Mouse (Mus musculus) gastrocnemius, adult 8-10 months (tissue): ENCODE data around the gene Anpep. TPM values are rescaled to one million over a fixed set of nuclear protein-coding genes. Genes with fewer than 3 reads are reported as not detected.
A peak's percentile ranks its signal among the peaks of the same experiment; 100 is the strongest.

Experiments used
- DNase-seq, 2 experiments: peaks; one replicate each; pipeline ENCODE4 v3.0.0; 2022; ENCODE audit warnings: low spot score in 2 of 2
- total RNA-seq, 4 experiments: library from RNA; stranded (reverse); gene quantifications; 2 replicates each; pipeline ENCODE4 v1.2.4; 2022

Gene Anpep
- 1 to 10 TPM; 2.8 to 5.8 (median 3.5) TPM for total RNA-seq

GRCm38 (mm10) chr7:79860811-79861210, at the start of gene Anpep:
Gene Anpep (minus strand): TSS chr7:79861059.
- no peak for DNase-seq

DNA sequence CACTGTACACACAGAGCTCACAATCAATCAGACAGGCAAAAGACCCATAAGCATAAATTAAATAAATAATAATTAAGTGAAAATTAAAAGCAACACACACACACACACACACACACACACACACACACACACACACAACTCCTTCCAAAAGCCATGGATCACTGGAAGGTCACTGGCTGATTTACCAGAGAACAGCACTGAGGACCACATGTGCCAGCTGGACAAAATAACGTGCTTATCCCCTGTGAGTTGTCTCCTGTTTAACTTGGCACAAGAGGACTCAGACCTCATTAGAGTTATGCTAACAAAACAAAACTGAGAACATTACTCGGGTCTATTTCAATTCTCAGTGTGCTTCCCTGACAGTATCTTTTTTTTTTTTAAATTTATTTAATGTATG, 46.5 kb upstream of the Anpep start:
- DNase-seq: peak; percentile 6 to 26

GRCm38 (mm10) chr7:79906914-79907313, 46.1 kb upstream of the Anpep start:
- no peak for DNase-seq

DNA sequence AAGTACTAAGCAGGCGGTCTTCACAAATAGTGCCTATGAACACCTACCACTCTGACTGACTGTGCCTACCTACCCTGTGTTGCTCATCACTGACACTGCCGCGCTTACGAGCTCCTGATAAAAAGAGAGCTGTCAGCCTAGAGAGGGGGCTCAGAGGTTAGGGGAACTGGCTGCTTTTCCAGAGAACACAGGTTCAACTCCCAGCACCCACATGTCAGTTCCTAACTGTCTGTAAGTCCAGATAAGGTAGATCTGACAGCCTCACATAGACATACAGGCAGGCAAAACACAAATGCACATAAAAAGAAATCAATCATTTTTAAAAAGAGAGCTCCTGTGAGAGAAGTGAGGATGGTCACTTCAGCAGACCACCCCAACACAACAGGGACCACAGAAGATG, 44.3 kb upstream of the Anpep start:
- DNase-seq: no peak

- DNase-seq: no peak
Observed at GRCm38 (mm10) chr7:79903160-79903792, 42.4 kb upstream of the Anpep start.

- no peak for DNase-seq
Observed at GRCm38 (mm10) chr7:79900753-79901152, 39.9 kb upstream of the Anpep start.

- no peak for DNase-seq
Observed at GRCm38 (mm10) chr7:79895225-79895624, 34.4 kb upstream of the Anpep start.

GRCm38 (mm10) chr7:79894790-79895189, 33.9 kb upstream of the Anpep start:
- DNase-seq: no peak

GRCm38 (mm10) chr7:79892576-79893428, 31.9 kb upstream of the Anpep start:
- DNase-seq: no peak

- no peak for DNase-seq
Observed at GRCm38 (mm10) chr7:79890436-79891221, 29.8 kb upstream of the Anpep start.

GRCm38 (mm10) chr7:79888603-79889002, 27.7 kb upstream of the Anpep start:
- no peak for DNase-seq

GRCm38 (mm10) chr7:79883613-79884334, 22.9 kb upstream of the Anpep start:
- no peak for DNase-seq

- no peak for DNase-seq
Observed at GRCm38 (mm10) chr7:79881901-79882300, 21.0 kb upstream of the Anpep start.

GRCm38 (mm10) chr7:79880998-79881397, 20.1 kb upstream of the Anpep start:
- peak; percentile 23 to 37 for DNase-seq

GRCm38 (mm10) chr7:79880033-79880432, 19.2 kb upstream of the Anpep start:
- no peak for DNase-seq

GRCm38 (mm10) chr7:79878455-79879025, 17.7 kb upstream of the Anpep start:
- DNase-seq: no peak

- no peak for DNase-seq
Observed at GRCm38 (mm10) chr7:79873407-79873806, 12.5 kb upstream of the Anpep start.

- DNase-seq: no peak
Observed at GRCm38 (mm10) chr7:79871797-79872345, 11.0 kb upstream of the Anpep start.

GRCm38 (mm10) chr7:79869072-79869719, 8.3 kb upstream of the Anpep start:
- no peak for DNase-seq

GRCm38 (mm10) chr7:79868475-79868874, 7.6 kb upstream of the Anpep start:
- no peak for DNase-seq
